Mouse (Mus musculus): ENCODE results near the gene Miip. TPM values are rescaled to one million over a fixed set of nuclear protein-coding genes. Genes with fewer than 3 reads are reported as not detected.

Gene Miip
- 10 to 100 TPM; 17.8 to 21.7 TPM for total RNA-seq (2021)

DNA sequence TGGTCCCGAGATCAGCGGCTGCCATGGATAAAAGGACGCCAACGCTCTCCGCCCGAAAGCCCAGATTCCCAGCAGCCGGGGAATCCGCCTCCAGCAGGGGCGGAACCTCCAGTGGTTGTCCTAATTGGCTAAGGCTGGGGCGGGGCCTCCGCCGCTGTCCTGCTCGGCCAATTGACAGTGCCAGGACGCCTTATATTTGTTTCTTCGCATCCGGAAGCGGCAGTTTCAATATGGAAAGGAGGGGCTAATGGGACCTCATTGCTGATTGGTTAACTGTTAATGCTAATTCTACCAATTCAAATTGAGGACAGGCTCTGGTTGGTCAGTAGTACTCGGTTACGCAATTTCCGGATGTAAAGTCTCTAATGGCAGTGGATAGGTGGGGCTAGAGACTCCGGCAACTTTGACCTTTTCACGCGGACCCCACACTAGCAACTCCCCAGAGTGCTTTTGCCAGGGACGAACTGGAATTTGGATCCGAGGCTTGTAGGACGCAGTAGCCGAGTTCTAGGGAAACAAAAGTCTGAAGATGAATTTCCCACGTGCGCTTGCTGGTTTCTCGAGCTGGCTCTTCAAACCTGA lies at the start of gene Miip, which contains the start of gene Fv1:
Gene Miip (minus strand): TSS at position 367 of the 582 bp plus-strand sequence.
Gene Fv1 (plus strand): TSS at position 530 of the 582 bp plus-strand sequence.
- peak; percentile 94 for DNase-seq

GRCm38 (mm10) chr4:147909486-147909885 lies 40.9 kb upstream of the Miip start:
- peak; percentile 63 for DNase-seq

- DNase-seq = no peak
Observed at GRCm38 (mm10) chr4:147906230-147906629, 37.6 kb upstream of the Miip start.

DNA sequence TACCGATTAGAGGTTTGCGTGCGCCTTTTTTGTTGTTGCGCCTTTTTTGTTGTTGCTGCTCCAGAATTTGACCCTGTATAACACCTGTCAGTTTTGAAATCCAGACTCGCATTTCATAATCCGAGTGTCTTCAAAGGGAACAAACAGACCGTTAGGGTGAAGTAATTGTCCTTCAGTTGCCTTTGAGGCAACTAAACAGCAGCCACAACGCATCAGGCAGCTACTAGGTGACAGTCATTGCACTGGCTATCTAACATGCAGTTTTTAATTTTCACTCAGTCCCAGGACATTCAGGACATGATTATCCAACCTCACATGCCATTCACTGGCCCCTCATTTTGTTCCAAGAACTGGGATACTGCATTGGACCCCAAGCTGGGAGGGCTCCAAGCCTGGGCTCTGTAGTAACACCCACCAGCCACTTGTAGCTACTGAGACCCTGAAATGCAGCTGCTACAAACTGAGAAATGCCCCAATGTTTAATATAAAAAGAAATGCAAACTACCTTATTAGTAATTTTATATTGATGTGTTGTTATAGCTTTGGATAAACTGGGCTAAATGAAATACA lies 36.6 kb upstream of the Miip start:
- no peak for DNase-seq

- DNase-seq = peak; percentile 91
Observed at GRCm38 (mm10) chr4:147904313-147905089, 35.9 kb upstream of the Miip start, which contains the start of gene Mfn2. TSS of gene Mfn2 (minus strand) at chr4:147904704.

GRCm38 (mm10) chr4:147903601-147904000 lies 35.0 kb upstream of the Miip start:
- DNase-seq = no peak

DNA sequence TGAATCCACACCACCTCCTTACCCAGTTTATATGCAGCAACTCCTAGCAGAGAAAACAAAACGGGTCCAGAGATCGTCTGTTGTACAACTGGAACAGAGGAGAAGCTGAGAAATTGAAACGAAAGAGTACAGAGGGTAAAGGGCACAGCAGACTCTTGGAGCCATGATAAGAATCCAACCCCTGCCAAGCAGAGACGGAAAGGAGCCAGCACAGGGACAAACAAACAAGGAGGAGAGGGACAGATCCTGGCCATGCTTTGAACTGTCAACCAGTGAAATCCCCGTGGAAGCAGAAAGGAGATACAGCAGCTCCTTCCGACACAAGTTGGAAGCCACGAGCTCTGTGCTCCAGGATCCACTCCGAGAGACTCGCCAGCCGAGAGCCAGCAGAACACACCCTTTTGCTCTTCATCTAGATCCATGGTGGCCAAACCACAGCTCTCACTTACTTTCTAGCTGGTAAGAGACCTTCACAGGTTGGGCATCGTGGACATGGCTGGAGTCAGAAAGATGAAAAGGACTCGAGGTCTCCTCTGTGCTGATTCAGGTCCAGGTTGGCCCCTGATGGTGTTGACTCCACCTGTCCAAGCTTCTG lies 34.4 kb upstream of the Miip start:
- DNase-seq = no peak

GRCm38 (mm10) chr4:147900452-147900851 lies 31.8 kb upstream of the Miip start:
- DNase-seq = peak; percentile 34

- peak; percentile 50 for DNase-seq
Observed at GRCm38 (mm10) chr4:147897348-147897747, 28.7 kb upstream of the Miip start.

GRCm38 (mm10) chr4:147896411-147896810 lies 27.8 kb upstream of the Miip start:
- DNase-seq = peak; percentile 49

GRCm38 (mm10) chr4:147895815-147896330 lies 27.3 kb upstream of the Miip start:
- DNase-seq = peak; percentile 64

DNA sequence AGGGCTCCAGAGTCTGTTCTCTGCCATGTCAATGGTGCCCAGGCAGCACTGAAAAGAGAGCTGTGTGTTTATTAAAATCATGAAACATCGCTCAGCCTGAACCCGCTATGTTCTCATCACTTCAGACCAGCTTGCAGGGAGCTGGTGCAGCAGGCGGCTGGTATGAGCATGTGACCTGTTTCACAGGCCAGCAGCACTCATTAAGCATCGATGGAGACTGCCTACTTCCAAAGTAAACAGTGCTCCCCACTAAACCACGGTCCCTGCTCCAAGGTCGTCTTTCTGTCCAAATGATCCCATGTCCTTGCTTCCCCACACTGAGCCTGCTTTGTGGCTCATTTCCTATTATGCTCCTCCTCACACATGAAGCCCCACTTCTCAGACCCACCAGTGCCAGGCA lies 21.7 kb upstream of the Miip start:
- DNase-seq = no peak

DNA sequence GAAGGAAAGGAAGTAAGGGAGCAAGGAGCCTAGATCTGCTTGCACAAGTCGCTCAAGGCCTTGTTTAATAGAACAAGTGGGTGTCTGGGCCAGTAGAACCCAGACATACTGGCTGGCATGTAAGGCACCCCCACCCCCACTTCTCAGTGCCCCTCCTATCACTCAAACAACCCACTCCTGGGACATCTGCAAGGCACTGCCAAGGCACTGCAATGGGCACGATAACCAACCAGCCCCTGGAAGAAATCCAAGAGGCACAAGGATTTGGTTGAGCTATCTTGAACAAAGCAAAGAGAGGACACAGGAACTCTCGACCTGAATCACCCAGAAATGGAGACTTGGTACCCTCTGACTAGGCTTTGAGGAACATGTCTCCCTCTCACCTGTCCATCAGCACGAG lies 19.6 kb upstream of the Miip start:
- DNase-seq = no peak

DNA sequence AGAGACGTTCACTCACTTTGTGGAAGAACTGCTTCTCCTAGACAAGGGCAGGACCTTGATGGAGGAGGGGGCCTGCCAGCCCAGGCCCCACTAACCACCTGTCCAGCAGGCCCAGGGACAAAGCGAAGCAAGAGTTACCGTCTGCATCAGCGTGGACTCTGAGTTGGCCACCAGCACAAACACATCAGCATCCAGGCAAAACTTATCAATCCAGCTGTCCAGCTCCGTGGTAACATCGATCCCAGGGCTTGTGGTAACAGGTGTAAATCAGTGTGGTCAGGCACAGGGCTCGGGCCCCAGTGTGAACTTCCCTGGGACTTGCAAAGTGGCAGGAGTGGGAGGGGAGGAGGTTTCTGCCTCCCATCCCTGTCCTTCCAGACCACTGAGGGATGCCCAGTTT lies 18.7 kb upstream of the Miip start:
- DNase-seq = no peak

DNA sequence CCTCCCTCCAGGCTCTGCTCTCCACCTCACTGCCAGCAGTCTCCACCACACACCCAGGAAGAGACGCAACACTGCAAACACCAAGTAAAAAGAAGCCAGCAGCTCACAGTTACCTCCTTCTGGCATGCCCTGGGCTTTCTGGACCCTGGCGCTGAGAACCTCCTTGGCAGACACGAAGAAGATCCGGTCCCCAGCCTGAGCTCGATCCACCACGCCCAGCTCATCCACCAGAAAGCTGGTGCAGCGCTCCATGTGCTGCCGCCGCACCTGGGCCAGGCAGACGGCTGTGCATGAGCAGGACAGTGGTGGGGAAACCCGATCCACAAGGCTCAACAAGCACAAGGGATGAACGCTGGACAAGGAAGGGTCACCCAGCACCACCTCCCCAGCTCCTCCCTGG lies 17.5 kb upstream of the Miip start:
- no peak for DNase-seq

- DNase-seq = no peak
Observed at GRCm38 (mm10) chr4:147884138-147884537, 15.5 kb upstream of the Miip start.

- DNase-seq = no peak
Observed at GRCm38 (mm10) chr4:147883041-147883440, 14.4 kb upstream of the Miip start.

- DNase-seq = no peak
Observed at GRCm38 (mm10) chr4:147881792-147882191, 13.2 kb upstream of the Miip start.

GRCm38 (mm10) chr4:147879865-147880264 lies 11.2 kb upstream of the Miip start:
- DNase-seq = no peak

- no peak for DNase-seq
Observed at GRCm38 (mm10) chr4:147879456-147879855, 10.8 kb upstream of the Miip start.

DNA sequence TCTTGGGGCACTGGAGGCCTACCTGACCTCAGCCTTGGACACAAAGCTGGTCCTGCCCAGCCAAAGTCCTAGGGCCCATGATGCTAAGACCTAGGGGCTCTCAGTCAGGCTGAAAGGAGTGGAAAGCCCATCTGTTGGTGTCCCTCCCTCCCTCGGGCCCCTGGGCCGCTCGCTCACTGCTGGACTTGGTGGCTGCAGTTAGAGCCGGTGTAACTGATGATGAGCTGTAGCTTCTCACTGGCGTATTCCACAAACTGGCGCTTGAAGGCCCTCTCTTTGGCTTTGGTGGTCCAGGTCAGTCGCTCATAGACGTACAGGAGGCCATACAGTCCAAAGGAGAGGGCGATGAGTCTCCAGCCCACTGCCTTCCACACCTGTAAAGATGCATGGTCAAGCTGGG lies 9.9 kb upstream of the Miip start:
- no peak for DNase-seq

DNA sequence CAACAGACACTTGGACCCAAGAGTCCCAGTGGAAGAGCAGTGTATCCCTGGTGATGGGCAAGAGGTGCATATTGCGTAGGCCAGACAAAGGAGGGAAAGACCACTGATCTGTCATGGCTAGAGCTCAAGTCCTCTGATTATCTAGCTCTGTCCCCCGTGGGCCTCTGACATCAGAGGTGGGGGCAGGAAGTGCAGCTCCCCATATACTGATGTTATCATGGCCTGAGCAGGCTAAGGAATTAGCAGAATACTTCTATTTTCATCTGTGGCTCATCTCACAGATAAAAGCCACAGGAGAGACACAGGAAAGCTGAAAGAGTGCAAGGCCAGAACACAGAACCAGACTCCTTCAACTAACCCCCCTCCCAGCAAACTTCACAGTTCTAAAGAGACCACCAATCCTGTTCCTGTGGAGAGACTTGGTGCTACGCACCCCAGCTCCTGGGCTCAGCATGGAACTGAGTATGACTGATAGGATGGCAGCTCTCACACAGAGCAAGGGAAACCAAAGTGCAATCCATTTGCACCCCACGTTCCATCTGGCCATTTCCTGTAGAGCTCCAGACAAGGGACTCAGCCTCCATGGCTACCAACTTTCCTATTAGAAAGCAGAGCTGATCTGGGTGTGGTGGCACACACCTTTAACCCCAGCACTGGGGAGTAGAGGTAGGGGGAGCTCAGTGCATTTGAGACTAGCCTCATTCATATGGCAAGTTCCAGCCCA lies 7.4 kb upstream of the Miip start:
- DNase-seq = no peak

All from heart, postnatal 4 days (tissue).